Mouse (Mus musculus) intestine, embryonic 14.5 days (tissue): ENCODE data around the gene Tmem212. TPM values are rescaled to one million over a fixed set of nuclear protein-coding genes. Genes with fewer than 3 reads are reported as not detected.

Source experiments
- ATAC-seq: fragments of 200-750 bp; cut with Nextera tagmentation; replicated peaks from 2 replicates; pipeline ENCODE4 v1.8.0; 2017; ENCODE audit warnings: low read depth, moderate number of reproducible peaks, moderate TSS enrichment, moderate library complexity; ENCODE audit not compliant: low FRiP score, low TSS enrichment
- DNase-seq: peaks from one replicate; pipeline ENCODE4 v3.0.0-alpha.2; 2018; ENCODE audit warnings: low spot score
- H3K27ac ChIP-seq: fragments of 300-500 bp; sonication (generic); 2 replicates; pipeline ENCODE4 v1.5.1; 2014; ENCODE audit warnings: low read depth, mild to moderate bottlenecking, control low read depth
- H3K27me3 ChIP-seq: fragments of 300-500 bp; sonication (generic); replicated peaks from 2 replicates; pipeline ENCODE4 v1.6.1; 2014; ENCODE audit warnings: low read length, control low read depth; ENCODE audit not compliant: control insufficient read depth, insufficient read depth
- H3K36me3 ChIP-seq: fragments of 300-500 bp; sonication (generic); 2 replicates; pipeline ENCODE4 v1.6.1; 2014; ENCODE audit warnings: low read length, control low read depth; ENCODE audit not compliant: control insufficient read depth, insufficient read depth
- H3K4me1 ChIP-seq: fragments of 300-500 bp; sonication (generic); replicated peaks from 2 replicates; pipeline ENCODE4 v1.6.1; 2014; ENCODE audit warnings: low read length, control low read depth, mixed read lengths; ENCODE audit not compliant: control insufficient read depth, insufficient read depth
- H3K4me2 ChIP-seq: fragments of 300-500 bp; sonication (generic); 2 replicates; pipeline ENCODE4 v1.6.1; 2014; ENCODE audit warnings: low read length
- H3K4me3 ChIP-seq: fragments of 300-500 bp; sonication (generic); 2 replicates; pipeline ENCODE4 v1.5.1; 2014; ENCODE audit warnings: low read depth, low read length, control low read depth, mixed read lengths
- H3K9ac ChIP-seq: fragments of 300-500 bp; sonication (generic); 2 replicates; pipeline ENCODE4 v1.6.1; 2014; ENCODE audit warnings: mild to moderate bottlenecking, low read length
- H3K9me3 ChIP-seq: fragments of 300-500 bp; sonication (generic); 2 replicates; pipeline ENCODE4 v1.6.1; 2016; ENCODE audit warnings: low read length, control low read depth; ENCODE audit not compliant: control insufficient read depth
- WGBS: fragments of 180-500 bp; shearing (Covaris S2); extraction: QIAGEN DNeasy Blood & Tissue Kit; methylation state at CpG from one replicate; pipeline ENCODE4 v1.1.7; 2014; 5-methylcytosine and 5-hydroxymethylcytosine counted together
- polyA plus RNA-seq: library from polyadenylated mRNA; unstranded; fragments of >200 nt; fragmentation: Nextera tagmentation; extraction: Ambion mirVana; gene quantifications from 2 replicates; pipeline ENCODE4 v1.2.1, GENCODE M21; 2014

Tmem212 gene
- polyA plus RNA-seq, 1 experiment from 2014 or later: not detected

GRCm38 (mm10) chr3:27861601-27862000 lies 34.6 kb downstream of the Tmem212 start:
- H3K4me3 ChIP-seq: no peak overlapping the region
- DNase-seq (no peak), ATAC-seq (no peak)
- no peaks in the 10 kb centered on the region; the same call in 1 of the 2 replicates for H3K9me3 ChIP-seq
- no peaks in the 10 kb centered on the region for H3K36me3 ChIP-seq
- H3K4me2 ChIP-seq: no peak overlapping the region
- peaks cover 53% of the 10 kb centered on the region for H3K4me1 ChIP-seq
- WGBS: 72% methylated on average over 6 of the region's 6 CpGs
- no peak overlapping the region for H3K9ac ChIP-seq
- 0 out of 2 replicates have a peak overlapping the region, but pooled peaks have one; percentile 30 for H3K27ac ChIP-seq
- no peaks in the 10 kb centered on the region for H3K27me3 ChIP-seq

- Histone ChIP-seq H3K9me3 (no peaks in the 10 kb centered on the region; the same call in 1 of the 2 replicates), H3K4me2 (no peak overlapping the region), H3K9ac (no peak overlapping the region), H3K27ac (no peak overlapping the region), H3K4me3 (no peak overlapping the region), H3K36me3 (no peaks in the 10 kb centered on the region), H3K4me1 (peaks cover 53% of the 10 kb centered on the region), H3K27me3 (no peaks in the 10 kb centered on the region)
- 67% methylated on average over 6 of the region's 6 CpGs for WGBS
- ATAC-seq (no peak), DNase-seq (peak; percentile 32)
Measured at GRCm38 (mm10) chr3:27861086-27861485, 35.1 kb downstream of the Tmem212 start.

- no peak overlapping the region for H3K9ac ChIP-seq
- peak overlapping the region; percentile 69 for H3K27ac ChIP-seq
- ATAC-seq (peak; percentile 57), DNase-seq (peak; percentile 66)
- H3K4me2 ChIP-seq: peak overlapping the region; percentile 29
- no peaks in the 10 kb centered on the region; the same call in 1 of the 2 replicates for H3K9me3 ChIP-seq
- WGBS: 2% methylated on average over 5 of the region's 5 CpGs
- no peak overlapping the region for H3K4me3 ChIP-seq
- no peaks in the 10 kb centered on the region for H3K27me3 ChIP-seq
- H3K36me3 ChIP-seq: no peaks in the 10 kb centered on the region
- peaks cover 61% of the 10 kb centered on the region for H3K4me1 ChIP-seq
Measured at GRCm38 (mm10) chr3:27859161-27859561, 37.0 kb downstream of the Tmem212 start.

- DNase-seq (no peak), ATAC-seq (no peak)
- peaks cover 56% of the 10 kb centered on the region for H3K4me1 ChIP-seq
- no peaks in the 10 kb centered on the region for H3K36me3 ChIP-seq
- no peak overlapping the region for H3K9ac ChIP-seq
- no peaks in the 10 kb centered on the region; the same call in 1 of the 2 replicates for H3K9me3 ChIP-seq
- H3K27me3 ChIP-seq: no peaks in the 10 kb centered on the region
- peak overlapping the region; percentile 69 for H3K27ac ChIP-seq
- H3K4me3 ChIP-seq: no peak overlapping the region
- peak overlapping the region; percentile 29; the same call in 1 of the 2 replicates for H3K4me2 ChIP-seq
- WGBS: 11% methylated on average over 5 of the region's 5 CpGs
Measured at GRCm38 (mm10) chr3:27858441-27859115, 37.6 kb downstream of the Tmem212 start.

- Histone ChIP-seq H3K4me3 (no peak overlapping the region), H3K9ac (no peak overlapping the region), H3K9me3 (peaks cover 4% of the 10 kb centered on the region; the same call in 1 of the 2 replicates), H3K36me3 (no peaks in the 10 kb centered on the region), H3K27me3 (no peaks in the 10 kb centered on the region), H3K27ac (no peak overlapping the region), H3K4me1 (peaks cover 37% of the 10 kb centered on the region), H3K4me2 (no peak overlapping the region)
- no peak for DNase-seq
- 59% methylated on average over 2 of the region's 2 CpGs for WGBS
- no peak for ATAC-seq
Measured at GRCm38 (mm10) chr3:27856288-27856687, 39.9 kb downstream of the Tmem212 start.

GRCm38 (mm10) chr3:27854431-27855180 lies 41.6 kb downstream of the Tmem212 start:
- Histone ChIP-seq H3K9ac (no peak overlapping the region), H3K27me3 (no peaks in the 10 kb centered on the region), H3K4me3 (no peak overlapping the region), H3K4me2 (no peak overlapping the region), H3K27ac (peak overlapping the region; percentile 22; the same call in 1 of the 2 replicates), H3K9me3 (peaks cover 4% of the 10 kb centered on the region; the same call in 1 of the 2 replicates), H3K36me3 (no peaks in the 10 kb centered on the region), H3K4me1 (peaks cover 28% of the 10 kb centered on the region)
- whole genome bisulfite sequencing: 63% methylated on average over 5 of the region's 5 CpGs
- ATAC-seq (no peak), DNase-seq (no peak)

- 80% methylated on average over 5 of the region's 5 CpGs for WGBS
- H3K4me2 ChIP-seq: no peak overlapping the region
- H3K4me3 ChIP-seq: no peak overlapping the region
- H3K36me3 ChIP-seq: no peaks in the 10 kb centered on the region
- H3K9ac ChIP-seq: no peak overlapping the region
- DNase-seq (peak; percentile 9), ATAC-seq (no peak)
- H3K9me3 ChIP-seq: no peaks in the 10 kb centered on the region
- 0 out of 2 replicates have a peak, but pooled peaks cover 5% of the 10 kb centered on the region for H3K4me1 ChIP-seq
- H3K27ac ChIP-seq: no peak overlapping the region
- no peaks in the 10 kb centered on the region for H3K27me3 ChIP-seq
Measured at GRCm38 (mm10) chr3:27843266-27843665, 52.9 kb downstream of the Tmem212 start.

- no peaks in the 10 kb centered on the region for H3K36me3 ChIP-seq
Measured at GRCm38 (mm10) chr3:27842856-27843255, 53.3 kb downstream of the Tmem212 start.

More at GRCm38 (mm10) chr3:27842856-27843255, 53.3 kb downstream of the Tmem212 start:
- no peak overlapping the region for H3K9ac ChIP-seq
- 78% methylated on average over 5 of the region's 5 CpGs for WGBS
- H3K4me3 ChIP-seq: no peak overlapping the region
- ATAC-seq: no peak
- no peaks in the 10 kb centered on the region for H3K9me3 ChIP-seq
- H3K4me1 ChIP-seq: 0 out of 2 replicates have a peak, but pooled peaks cover 5% of the 10 kb centered on the region
- H3K4me2 ChIP-seq: no peak overlapping the region
- no peak overlapping the region for H3K27ac ChIP-seq
- DNase-seq: no peak
- H3K27me3 ChIP-seq: no peaks in the 10 kb centered on the region
